ENCODE assay signal across 13 mouse cellular contexts in genomic region chr13:46357037-46357436, GRCm38 (mm10).
"Had no signal": no experiment of that assay in that cellular context is flagged by ENCODE, and none has a peak within 500 bp of the region (broad histone marks: within the 10 kb centered on the region; RNA-seq: fewer than 3 reads in every experiment).

No protein-coding gene starts in this region.

- H3K4me3 ChIP-seq: limb, embryonic 15.5 days; liver, embryonic 12.5 days; midbrain, embryonic 10.5 days; midbrain, embryonic 15.5 days; neural tube, embryonic 12.5 days had no signal

- H3K9me3 ChIP-seq: limb, embryonic 15.5 days; liver, embryonic 12.5 days; midbrain, embryonic 10.5 days; midbrain, embryonic 15.5 days; neural tube, embryonic 12.5 days had no signal

- H3K27me3 ChIP-seq: limb, embryonic 15.5 days; liver, embryonic 12.5 days; midbrain, embryonic 15.5 days; neural tube, embryonic 12.5 days had no signal

- H3K36me3 ChIP-seq: limb, embryonic 15.5 days; liver, embryonic 12.5 days; midbrain, embryonic 10.5 days; midbrain, embryonic 15.5 days; neural tube, embryonic 12.5 days had no signal

- DNase-seq: kidney, postnatal 14 days; layer of hippocampus, postnatal 36 days; lung, embryonic 14.5 days; lung, postnatal 10 days; lung, postnatal 4 days; spleen, adult 18-20 months; thymus, adult 18-20 months; thymus, postnatal 14 days had no signal

- H3K9ac ChIP-seq: limb, embryonic 15.5 days; liver, embryonic 12.5 days; lung, embryonic 14.5 days; midbrain, embryonic 15.5 days; neural tube, embryonic 12.5 days had no signal

- H3K4me1 ChIP-seq: limb, embryonic 15.5 days; liver, embryonic 12.5 days had no signal

- H3K4me2 ChIP-seq: limb, embryonic 15.5 days; liver, embryonic 12.5 days; lung, embryonic 14.5 days; midbrain, embryonic 15.5 days; neural tube, embryonic 12.5 days had no signal

- H3K27ac ChIP-seq: limb, embryonic 15.5 days; liver, embryonic 12.5 days; midbrain, embryonic 10.5 days; midbrain, embryonic 15.5 days; neural tube, embryonic 12.5 days had no signal

- ATAC-seq: liver, embryonic 12.5 days; midbrain, embryonic 15.5 days had no signal
